Mouse (Mus musculus): Measurements from ENCODE around the gene Urgcp. TPM values are rescaled to one million over a fixed set of nuclear protein-coding genes. Genes with fewer than 3 reads are reported as not detected.

Urgcp gene
- polyA plus RNA-seq, 1 experiment from 2014 or later, result 37.6 TPM

GRCm38 (mm10) chr11:5703341-5703740 is 58.8 kb downstream of the Urgcp start:
- no peak overlapping the region for H3K4me2 ChIP-seq
- H3K9ac ChIP-seq, result no peak overlapping the region
- H3K4me1 ChIP-seq, result peaks cover 14% of the 10 kb centered on the region
- 100% methylated on average over 1 of the region's 1 CpGs for WGBS
- no peaks in the 10 kb centered on the region for H3K9me3 ChIP-seq
- H3K27ac ChIP-seq, result no peak overlapping the region
- no peak overlapping the region for H3K4me3 ChIP-seq
- ATAC-seq (replicated peaks), result no peak
- no peaks in the 10 kb centered on the region for H3K27me3 ChIP-seq (replicated peaks)
- peaks cover 9% of the 10 kb centered on the region; the same call in 1 of the 2 replicates for H3K36me3 ChIP-seq (replicated peaks)

- Histone ChIP-seq H3K27me3 (replicated peaks) (no peaks in the 10 kb centered on the region), H3K4me2 (no peak overlapping the region), H3K9me3 (no peaks in the 10 kb centered on the region), H3K9ac (no peak overlapping the region), H3K27ac (no peak overlapping the region), H3K4me1 (peaks cover 14% of the 10 kb centered on the region), H3K4me3 (no peak overlapping the region), H3K36me3 (replicated peaks) (peaks cover 9% of the 10 kb centered on the region; the same call in 1 of the 2 replicates)
- WGBS, result 91% methylated on average over 6 of the region's 6 CpGs
- no peak for ATAC-seq (replicated peaks)
Measured at GRCm38 (mm10) chr11:5702957-5703332, 59.2 kb downstream of the Urgcp start.

- peaks cover 14% of the 10 kb centered on the region for H3K4me1 ChIP-seq
- ATAC-seq (replicated peaks), result no peak
- H3K27me3 ChIP-seq (replicated peaks), result no peaks in the 10 kb centered on the region
- no peaks in the 10 kb centered on the region for H3K9me3 ChIP-seq
- H3K36me3 ChIP-seq (replicated peaks), result peaks cover 9% of the 10 kb centered on the region; the same call in 1 of the 2 replicates
- no peak overlapping the region for H3K4me2 ChIP-seq
- WGBS, result 74% methylated on average over 5 of the region's 5 CpGs
- H3K27ac ChIP-seq, result no peak overlapping the region
- no peak overlapping the region for H3K9ac ChIP-seq
- H3K4me3 ChIP-seq, result no peak overlapping the region
Measured at GRCm38 (mm10) chr11:5702271-5702956, 59.8 kb downstream of the Urgcp start.

GRCm38 (mm10) chr11:5701821-5702220 is 60.4 kb downstream of the Urgcp start:
- 88% methylated on average over 1 of the region's 1 CpGs for WGBS
- Histone ChIP-seq H3K4me3 (no peak overlapping the region), H3K27ac (no peak overlapping the region), H3K9ac (no peak overlapping the region), H3K9me3 (no peaks in the 10 kb centered on the region), H3K4me2 (no peak overlapping the region), H3K4me1 (peaks cover 14% of the 10 kb centered on the region), H3K27me3 (replicated peaks) (no peaks in the 10 kb centered on the region), H3K36me3 (replicated peaks) (peaks cover 9% of the 10 kb centered on the region; the same call in 1 of the 2 replicates)
- no peak for ATAC-seq (replicated peaks)

GRCm38 (mm10) chr11:5701300-5701699 is 60.9 kb downstream of the Urgcp start:
- no peak overlapping the region for H3K27ac ChIP-seq
- WGBS, result 74% methylated on average over 2 of the region's 2 CpGs

GRCm38 (mm10) chr11:5700808-5701207 is 61.4 kb downstream of the Urgcp start:
- no peak overlapping the region for H3K9ac ChIP-seq
- 90% methylated on average over 7 of the region's 7 CpGs for WGBS
- no peaks in the 10 kb centered on the region for H3K27me3 ChIP-seq (replicated peaks)
- H3K9me3 ChIP-seq, result no peaks in the 10 kb centered on the region
- H3K4me1 ChIP-seq, result peaks cover 3% of the 10 kb centered on the region
- no peak overlapping the region for H3K4me2 ChIP-seq
- ATAC-seq (replicated peaks), result no peak
- no peak overlapping the region for H3K27ac ChIP-seq
- no peak overlapping the region for H3K4me3 ChIP-seq
- H3K36me3 ChIP-seq (replicated peaks), result peaks cover 9% of the 10 kb centered on the region; the same call in 1 of the 2 replicates

More at GRCm38 (mm10) chr11:5701300-5701699, 60.9 kb downstream of the Urgcp start:
- H3K4me1 ChIP-seq, result peaks cover 8% of the 10 kb centered on the region
- H3K4me2 ChIP-seq, result no peak overlapping the region
- no peak overlapping the region for H3K9ac ChIP-seq
- no peaks in the 10 kb centered on the region for H3K27me3 ChIP-seq (replicated peaks)
- H3K36me3 ChIP-seq (replicated peaks), result peaks cover 9% of the 10 kb centered on the region; the same call in 1 of the 2 replicates
- H3K9me3 ChIP-seq, result no peaks in the 10 kb centered on the region
- H3K4me3 ChIP-seq, result no peak overlapping the region
- ATAC-seq (replicated peaks), result no peak

- Histone ChIP-seq H3K27ac (no peak overlapping the region), H3K9ac (no peak overlapping the region), H3K36me3 (replicated peaks) (no peaks in the 10 kb centered on the region), H3K4me1 (no peaks in the 10 kb centered on the region), H3K4me2 (no peak overlapping the region), H3K4me3 (no peak overlapping the region), H3K9me3 (0 out of 2 replicates have a peak, but pooled peaks cover 5% of the 10 kb centered on the region), H3K27me3 (replicated peaks) (no peaks in the 10 kb centered on the region)
- WGBS, result 43% methylated on average over 7 of the region's 7 CpGs
- no peak for ATAC-seq (replicated peaks)
Measured at GRCm38 (mm10) chr11:5691775-5692174, 70.4 kb downstream of the Urgcp start.

- no peaks in the 10 kb centered on the region for H3K4me1 ChIP-seq
- no peaks in the 10 kb centered on the region for H3K27me3 ChIP-seq (replicated peaks)
- H3K9me3 ChIP-seq, result no peaks in the 10 kb centered on the region
- H3K4me2 ChIP-seq, result no peak overlapping the region
- WGBS, result 33% methylated on average over 7 of the region's 7 CpGs
- H3K36me3 ChIP-seq (replicated peaks), result no peaks in the 10 kb centered on the region
- no peak overlapping the region for H3K9ac ChIP-seq
- no peak for ATAC-seq (replicated peaks)
- H3K4me3 ChIP-seq, result no peak overlapping the region
- H3K27ac ChIP-seq, result no peak overlapping the region
Measured at GRCm38 (mm10) chr11:5684283-5684682, 77.9 kb downstream of the Urgcp start.

GRCm38 (mm10) chr11:5682541-5682940 is 79.6 kb downstream of the Urgcp start:
- Histone ChIP-seq H3K4me3 (no peak overlapping the region), H3K4me1 (no peaks in the 10 kb centered on the region), H3K36me3 (replicated peaks) (no peaks in the 10 kb centered on the region), H3K27me3 (replicated peaks) (no peaks in the 10 kb centered on the region), H3K9me3 (no peaks in the 10 kb centered on the region), H3K27ac (no peak overlapping the region), H3K4me2 (no peak overlapping the region), H3K9ac (no peak overlapping the region)
- no peak for ATAC-seq (replicated peaks)
- whole genome bisulfite sequencing, result 78% methylated on average over 6 of the region's 6 CpGs

Other genes with a start within 250 kb of the Urgcp start
- 152 and 159 TPM in 2 replicates for gene Xbp1, start 241.7 kb downstream of the Urgcp start, polyA plus RNA-seq (2015; fragmentation: Nextera tagmentation; extraction: Ambion mirVana)
- gene Ccdc117, start 220.2 kb downstream of the Urgcp start, polyA plus RNA-seq (2015; fragmentation: Nextera tagmentation; extraction: Ambion mirVana), result 12.1 and 13.6 TPM in 2 replicates
- gene Ankrd36, start 192.7 kb downstream of the Urgcp start, polyA plus RNA-seq (2015; fragmentation: Nextera tagmentation; extraction: Ambion mirVana), result 0.12 and 0.13 TPM in 2 replicates
- gene Mrps24, start 46.7 kb downstream of the Urgcp start, polyA plus RNA-seq (2015; fragmentation: Nextera tagmentation; extraction: Ambion mirVana), result 170 and 176 TPM in 2 replicates
- gene Dbnl, start 26.1 kb upstream of the Urgcp start, polyA plus RNA-seq (2015; fragmentation: Nextera tagmentation; extraction: Ambion mirVana), result 151 and 154 TPM in 2 replicates
- 2.4 and 3.4 TPM in 2 replicates for gene Pgam2, start 41.4 kb upstream of the Urgcp start, polyA plus RNA-seq (2015; fragmentation: Nextera tagmentation; extraction: Ambion mirVana)
- 8.4 and 8.8 TPM in 2 replicates for gene Polm, start 75.6 kb upstream of the Urgcp start, polyA plus RNA-seq (2015; fragmentation: Nextera tagmentation; extraction: Ambion mirVana)
- 21.9 and 27.7 TPM in 2 replicates for gene Aebp1, start 99.6 kb upstream of the Urgcp start, polyA plus RNA-seq (2015; fragmentation: Nextera tagmentation; extraction: Ambion mirVana)
- 51.0 and 59.6 TPM in 2 replicates for gene Pold2, start 115.9 kb upstream of the Urgcp start, polyA plus RNA-seq (2015; fragmentation: Nextera tagmentation; extraction: Ambion mirVana)
- gene Myl7, start 136.4 kb upstream of the Urgcp start, polyA plus RNA-seq (2015; fragmentation: Nextera tagmentation; extraction: Ambion mirVana), result 1.6 TPM in 1 of 2 replicates, not detected in the other
- 10.0 and 11.2 TPM in 2 replicates for gene Gck, start 187.7 kb upstream of the Urgcp start, polyA plus RNA-seq (2015; fragmentation: Nextera tagmentation; extraction: Ambion mirVana)
- gene Ykt6, start 193.3 kb upstream of the Urgcp start, polyA plus RNA-seq (2015; fragmentation: Nextera tagmentation; extraction: Ambion mirVana), result 96.8 and 104 TPM in 2 replicates